Mouse (Mus musculus) lung, embryonic 15.5 days (tissue): Measurements from ENCODE around the gene Ak9. TPM values are rescaled to one million over a fixed set of nuclear protein-coding genes. Genes with fewer than 3 reads are reported as not detected.

ENCODE experiments used
- ATAC-seq: fragments of 200-750 bp; cut with Nextera tagmentation; 2 replicates; pipeline ENCODE4 v1.8.0; 2017; ENCODE audit warnings: moderate number of reproducible peaks, borderline replicate concordance; ENCODE audit not compliant: low FRiP score, low TSS enrichment; ENCODE audit errors: extremely low read depth
- H3K27ac ChIP-seq: fragments of 300-500 bp; sonication (generic); 2 replicates; pipeline ENCODE4 v1.5.1; 2015; ENCODE audit warnings: moderate library complexity, mild to moderate bottlenecking, inconsistent platforms
- H3K27me3 ChIP-seq: fragments of 300-500 bp; sonication (generic); 2 replicates; pipeline ENCODE4 v1.6.1; 2015; ENCODE audit warnings: inconsistent platforms
- H3K36me3 ChIP-seq: fragments of 300-500 bp; sonication (generic); 2 replicates; pipeline ENCODE4 v1.6.1; 2015; ENCODE audit warnings: inconsistent platforms
- H3K4me1 ChIP-seq: fragments of 300-500 bp; sonication (generic); 2 replicates; pipeline ENCODE4 v1.6.1; 2015; ENCODE audit warnings: inconsistent platforms
- H3K4me2 ChIP-seq: fragments of 300-500 bp; sonication (generic); 2 replicates; pipeline ENCODE4 v1.6.1; 2015; ENCODE audit warnings: inconsistent platforms, mild to moderate bottlenecking, moderate library complexity
- H3K4me3 ChIP-seq: fragments of 300-500 bp; sonication (generic); 2 replicates; pipeline ENCODE4 v1.5.1; 2015; ENCODE audit warnings: mild to moderate bottlenecking, inconsistent platforms
- H3K9ac ChIP-seq: fragments of 300-500 bp; sonication (generic); 2 replicates; pipeline ENCODE4 v1.6.1; 2015; ENCODE audit warnings: inconsistent platforms
- H3K9me3 ChIP-seq: fragments of 300-500 bp; sonication (generic); 2 replicates; pipeline ENCODE4 v1.6.1; 2016; ENCODE audit warnings: inconsistent platforms
- WGBS: fragments of 180-500 bp; shearing (Covaris S2); methylation state at CpG from one replicate; pipeline ENCODE4 v1.1.7; 2015; 5-methylcytosine and 5-hydroxymethylcytosine counted together
- polyA plus RNA-seq: library from polyadenylated mRNA; unstranded; fragments of >200 nt; fragmentation: Nextera tagmentation; extraction: Ambion mirVana; gene quantifications from 2 replicates; pipeline ENCODE4 v1.2.1, GENCODE M21; 2015

Ak9 gene
- polyA plus RNA-seq, 1 experiment from 2014 or later, result 0.27 TPM

- Histone ChIP-seq H3K4me2 (no peak overlapping the region), H3K27me3 (no peaks in the 10 kb centered on the region), H3K36me3 (no peaks in the 10 kb centered on the region), H3K27ac (no peak overlapping the region), H3K4me1 (no peaks in the 10 kb centered on the region), H3K9me3 (no peaks in the 10 kb centered on the region), H3K4me3 (no peak overlapping the region), H3K9ac (no peak overlapping the region)
- ATAC-seq, result no peak
- WGBS, result 78% methylated on average over 2 of the region's 2 CpGs
Measured at GRCm38 (mm10) chr10:41423681-41424080, 119.9 kb downstream of the Ak9 start.

- 35% methylated on average over 6 of the region's 6 CpGs for WGBS
- ATAC-seq, result no peak
- Histone ChIP-seq H3K27me3 (no peaks in the 10 kb centered on the region), H3K4me1 (no peaks in the 10 kb centered on the region), H3K4me2 (no peak overlapping the region), H3K4me3 (no peak overlapping the region), H3K27ac (no peak overlapping the region), H3K9me3 (no peaks in the 10 kb centered on the region), H3K9ac (no peak overlapping the region), H3K36me3 (no peaks in the 10 kb centered on the region)
Measured at GRCm38 (mm10) chr10:41426368-41426767, 122.6 kb downstream of the Ak9 start.

- H3K4me3 ChIP-seq, result no peak overlapping the region
- H3K9ac ChIP-seq, result no peak overlapping the region
- H3K27me3 ChIP-seq, result no peaks in the 10 kb centered on the region
- H3K4me2 ChIP-seq, result no peak overlapping the region
- ATAC-seq, result no peak
- H3K4me1 ChIP-seq, result no peaks in the 10 kb centered on the region
- H3K36me3 ChIP-seq, result no peaks in the 10 kb centered on the region
- no peaks in the 10 kb centered on the region for H3K9me3 ChIP-seq
- WGBS, result 26% methylated on average over 4 of the region's 4 CpGs
- no peak overlapping the region for H3K27ac ChIP-seq
Measured at GRCm38 (mm10) chr10:41434624-41435023, 130.8 kb downstream of the Ak9 start.

GRCm38 (mm10) chr10:41435141-41435540 lies 131.4 kb downstream of the Ak9 start:
- H3K4me2 ChIP-seq, result no peak overlapping the region
- no peak overlapping the region for H3K27ac ChIP-seq
- no peak overlapping the region for H3K9ac ChIP-seq
- H3K27me3 ChIP-seq, result no peaks in the 10 kb centered on the region
- H3K9me3 ChIP-seq, result no peaks in the 10 kb centered on the region
- no peak for ATAC-seq
- no peaks in the 10 kb centered on the region for H3K4me1 ChIP-seq
- no peak overlapping the region for H3K4me3 ChIP-seq
- no peaks in the 10 kb centered on the region for H3K36me3 ChIP-seq
- WGBS, result 23% methylated on average over 3 of the region's 3 CpGs

GRCm38 (mm10) chr10:41448216-41448615 lies 144.4 kb downstream of the Ak9 start:
- Histone ChIP-seq H3K4me1 (peaks cover 11% of the 10 kb centered on the region), H3K9me3 (no peaks in the 10 kb centered on the region), H3K4me2 (no peak overlapping the region), H3K27ac (no peak overlapping the region), H3K27me3 (no peaks in the 10 kb centered on the region), H3K36me3 (peaks cover 11% of the 10 kb centered on the region), H3K9ac (no peak overlapping the region), H3K4me3 (no peak overlapping the region)
- 65% methylated on average over 1 of the region's 1 CpGs for WGBS
- ATAC-seq, result no peak

GRCm38 (mm10) chr10:41449684-41450083 lies 145.9 kb downstream of the Ak9 start:
- H3K36me3 ChIP-seq, result peaks cover 11% of the 10 kb centered on the region
- H3K4me2 ChIP-seq, result peak overlapping the region; percentile 74
- H3K9ac ChIP-seq, result peak overlapping the region; percentile 48
- peak; percentile 53; the same call in 1 of the 2 replicates for ATAC-seq
- peak overlapping the region; percentile 100 for H3K4me3 ChIP-seq
- H3K9me3 ChIP-seq, result no peaks in the 10 kb centered on the region
- no peaks in the 10 kb centered on the region for H3K27me3 ChIP-seq
- WGBS, result 9% methylated on average over 14 of the region's 14 CpGs
- H3K4me1 ChIP-seq, result peaks cover 11% of the 10 kb centered on the region
- peak overlapping the region; percentile 72 for H3K27ac ChIP-seq

GRCm38 (mm10) chr10:41450137-41450670 lies 146.4 kb downstream of the Ak9 start, which contains the start of gene Zbtb24:
Gene Zbtb24 (plus strand): TSS chr10:41450383.
- H3K9me3 ChIP-seq, result no peaks in the 10 kb centered on the region
- H3K4me1 ChIP-seq, result peaks cover 11% of the 10 kb centered on the region
- H3K9ac ChIP-seq, result peak within 1 kb of the TSS; percentile 94
- H3K36me3 ChIP-seq, result peaks cover 13% of the 10 kb centered on the region
- H3K4me3 ChIP-seq, result peak within 1 kb of the TSS; percentile 100
- peak within 1 kb of the TSS; percentile 74 for H3K4me2 ChIP-seq
- no peaks in the 10 kb centered on the region for H3K27me3 ChIP-seq
- peak within 1 kb of the TSS; percentile 72 for H3K27ac ChIP-seq
- WGBS, result under 1% methylated on average over 49 of the region's 49 CpGs
- ATAC-seq, result peak; percentile 96

GRCm38 (mm10) chr10:41450780-41451522 lies 147.2 kb downstream of the Ak9 start:
- H3K27ac ChIP-seq, result peak overlapping the region; percentile 72
- H3K9me3 ChIP-seq, result no peaks in the 10 kb centered on the region
- peak overlapping the region; percentile 74 for H3K4me2 ChIP-seq
- peak overlapping the region; percentile 94 for H3K9ac ChIP-seq
- H3K36me3 ChIP-seq, result peaks cover 21% of the 10 kb centered on the region
- WGBS, result 48% methylated on average over 18 of the region's 18 CpGs
- no peaks in the 10 kb centered on the region for H3K27me3 ChIP-seq
- peak overlapping the region; percentile 100 for H3K4me3 ChIP-seq
- peaks cover 11% of the 10 kb centered on the region for H3K4me1 ChIP-seq
- ATAC-seq, result no peak

- Histone ChIP-seq H3K36me3 (peaks cover 28% of the 10 kb centered on the region), H3K27me3 (no peaks in the 10 kb centered on the region), H3K9me3 (no peaks in the 10 kb centered on the region), H3K4me3 (no peak overlapping the region), H3K4me2 (no peak overlapping the region), H3K4me1 (peaks cover 11% of the 10 kb centered on the region), H3K9ac (no peak overlapping the region), H3K27ac (no peak overlapping the region)
- 93% methylated on average over 9 of the region's 9 CpGs for WGBS
- ATAC-seq, result no peak
Measured at GRCm38 (mm10) chr10:41451656-41452055, 147.9 kb downstream of the Ak9 start.

- Histone ChIP-seq H3K27ac (no peak overlapping the region), H3K9ac (no peak overlapping the region), H3K36me3 (peaks cover 33% of the 10 kb centered on the region), H3K27me3 (no peaks in the 10 kb centered on the region), H3K4me1 (peaks cover 11% of the 10 kb centered on the region), H3K4me3 (no peak overlapping the region), H3K9me3 (no peaks in the 10 kb centered on the region), H3K4me2 (no peak overlapping the region)
- no peak for ATAC-seq
- WGBS, result 90% methylated on average over 3 of the region's 3 CpGs
Measured at GRCm38 (mm10) chr10:41452791-41453190, 149.0 kb downstream of the Ak9 start.

- no peak for ATAC-seq
- no peak overlapping the region for H3K9ac ChIP-seq
- WGBS, result 78% methylated on average over 4 of the region's 4 CpGs
Measured at GRCm38 (mm10) chr10:41459990-41460389, 156.2 kb downstream of the Ak9 start.

GRCm38 (mm10) chr10:41460501-41460900 lies 156.7 kb downstream of the Ak9 start:
- peaks cover 43% of the 10 kb centered on the region for H3K36me3 ChIP-seq
- H3K4me3 ChIP-seq, result no peak overlapping the region
- no peak overlapping the region for H3K9ac ChIP-seq
- no peaks in the 10 kb centered on the region for H3K9me3 ChIP-seq
- no peak overlapping the region for H3K27ac ChIP-seq
- H3K27me3 ChIP-seq, result no peaks in the 10 kb centered on the region
- no peak overlapping the region for H3K4me2 ChIP-seq
- H3K4me1 ChIP-seq, result no peaks in the 10 kb centered on the region
- WGBS, result 4% methylated on average over 2 of the region's 2 CpGs
- ATAC-seq, result no peak

More at GRCm38 (mm10) chr10:41459990-41460389, 156.2 kb downstream of the Ak9 start:
- Histone ChIP-seq H3K4me1 (no peaks in the 10 kb centered on the region), H3K4me3 (no peak overlapping the region), H3K27me3 (no peaks in the 10 kb centered on the region), H3K36me3 (peaks cover 46% of the 10 kb centered on the region), H3K9me3 (no peaks in the 10 kb centered on the region), H3K27ac (no peak overlapping the region), H3K4me2 (no peak overlapping the region)
